Mouse (Mus musculus): ENCODE data around the gene Pik3c2g. TPM values are rescaled to one million over a fixed set of nuclear protein-coding genes. Genes with fewer than 3 reads are reported as not detected.

The Pik3c2g gene
- polyA plus RNA-seq (2014; fragmentation: Nextera tagmentation; extraction: Ambion mirVana): 0.47 and 0.49 TPM in 2 replicates

DNA sequence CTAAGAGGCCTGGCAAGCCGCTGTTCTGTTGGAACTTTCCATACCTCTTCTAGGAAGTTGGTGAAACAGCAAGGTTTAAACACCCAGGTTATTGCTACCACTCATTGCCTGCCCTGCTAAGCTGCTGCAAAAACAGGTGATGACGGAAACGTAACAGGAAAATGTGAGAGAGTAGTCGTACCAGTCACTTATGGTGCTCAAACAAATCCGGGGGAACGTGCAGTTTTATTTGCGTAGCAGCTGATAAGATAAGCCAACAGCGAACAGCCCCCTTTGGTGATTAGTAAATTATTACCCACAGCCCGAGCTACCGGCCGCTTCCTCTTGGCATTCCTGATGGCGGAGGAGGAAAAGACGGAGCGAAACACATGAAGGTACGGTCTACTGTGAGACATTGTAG lies at the start of gene Pik3c2g:
Gene Pik3c2g, plus strand, starts transcription at position 330 of the 400 bp plus-strand sequence.
- H3K9me3 ChIP-seq (ENCODE audit: control insufficient read depth, low read length): no peaks in the 10 kb centered on the region
- no peak within 1 kb of the TSS for H3K4me2 ChIP-seq (replicated peaks; ENCODE audit: low read depth, low read length)
- H3K4me3 ChIP-seq (ENCODE audit: low read depth, low read length): no peak within 1 kb of the TSS
- no peaks in the 10 kb centered on the region for H3K36me3 ChIP-seq (ENCODE audit: control insufficient read depth, insufficient read depth, low read length)
- ATAC-seq (ENCODE audit: low FRiP score) (no peak), DNase-seq (ENCODE audit: low spot score) (no peak)
- no peak within 1 kb of the TSS for H3K9ac ChIP-seq (ENCODE audit: low read depth, low read length)
- H3K27me3 ChIP-seq (ENCODE audit: control insufficient read depth, insufficient read depth, low read length): no peaks in the 10 kb centered on the region
- no peak within 1 kb of the TSS for H3K27ac ChIP-seq (ENCODE audit: low read depth, low read length)
- H3K4me1 ChIP-seq (replicated peaks; ENCODE audit: control insufficient read depth, insufficient read depth, low read length): no peaks in the 10 kb centered on the region
- 73% methylated on average over 15 of the region's 15 CpGs for WGBS

DNA sequence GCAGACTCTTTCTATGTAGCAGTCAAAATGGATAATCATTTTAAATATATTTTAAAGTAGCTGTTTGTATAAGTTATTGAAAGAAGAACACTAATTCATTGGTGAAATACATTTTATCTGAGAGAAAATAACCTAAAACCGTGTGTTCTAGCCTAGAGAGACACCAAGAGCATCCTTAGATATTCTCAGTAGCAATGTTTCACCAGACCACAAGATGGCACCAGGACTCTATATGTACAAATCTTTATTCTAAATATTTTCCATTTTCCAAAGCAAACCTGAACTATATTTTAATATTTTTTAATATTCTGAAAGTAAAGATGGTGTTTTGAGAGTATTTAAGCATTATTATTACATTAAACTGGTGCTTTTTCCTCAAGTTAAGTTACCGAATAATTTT lies 48.6 kb upstream of the Pik3c2g start:
- 62% methylated on average over 2 of the region's 2 CpGs for WGBS
- H3K4me2 ChIP-seq (replicated peaks; ENCODE audit: low read depth, low read length): no peak overlapping the region
- no peak overlapping the region for H3K9ac ChIP-seq (ENCODE audit: low read depth, low read length)
- no peak overlapping the region for H3K27ac ChIP-seq (ENCODE audit: low read depth, low read length)
- no peaks in the 10 kb centered on the region for H3K27me3 ChIP-seq (ENCODE audit: control insufficient read depth, insufficient read depth, low read length)
- H3K4me3 ChIP-seq (ENCODE audit: low read depth, low read length): no peak overlapping the region
- no peaks in the 10 kb centered on the region for H3K36me3 ChIP-seq (ENCODE audit: control insufficient read depth, insufficient read depth, low read length)
- H3K9me3 ChIP-seq (ENCODE audit: control insufficient read depth, low read length): no peaks in the 10 kb centered on the region
- H3K4me1 ChIP-seq (replicated peaks; ENCODE audit: control insufficient read depth, insufficient read depth, low read length): no peaks in the 10 kb centered on the region
- DNase-seq (ENCODE audit: low spot score) (peak; percentile 27), ATAC-seq (ENCODE audit: low FRiP score) (no peak)

- H3K36me3 ChIP-seq (ENCODE audit: control insufficient read depth, insufficient read depth, low read length): no peaks in the 10 kb centered on the region
- no peaks in the 10 kb centered on the region for H3K27me3 ChIP-seq (ENCODE audit: control insufficient read depth, insufficient read depth, low read length)
- H3K4me3 ChIP-seq (ENCODE audit: low read depth, low read length): no peak overlapping the region
- DNase-seq (ENCODE audit: low spot score): no peak
- no peak overlapping the region for H3K27ac ChIP-seq (ENCODE audit: low read depth, low read length)
- no peak overlapping the region for H3K4me2 ChIP-seq (replicated peaks; ENCODE audit: low read depth, low read length)
- WGBS: 81% methylated on average over 7 of the region's 7 CpGs
- H3K4me1 ChIP-seq (replicated peaks; ENCODE audit: control insufficient read depth, insufficient read depth, low read length): no peaks in the 10 kb centered on the region
- ATAC-seq (ENCODE audit: low FRiP score): no peak
- H3K9ac ChIP-seq (ENCODE audit: low read depth, low read length): no peak overlapping the region
- no peaks in the 10 kb centered on the region for H3K9me3 ChIP-seq (ENCODE audit: control insufficient read depth, low read length)
These were observed 31.4 kb upstream of the Pik3c2g start for GRCm38 (mm10) chr6:139555537-139556179.

DNA sequence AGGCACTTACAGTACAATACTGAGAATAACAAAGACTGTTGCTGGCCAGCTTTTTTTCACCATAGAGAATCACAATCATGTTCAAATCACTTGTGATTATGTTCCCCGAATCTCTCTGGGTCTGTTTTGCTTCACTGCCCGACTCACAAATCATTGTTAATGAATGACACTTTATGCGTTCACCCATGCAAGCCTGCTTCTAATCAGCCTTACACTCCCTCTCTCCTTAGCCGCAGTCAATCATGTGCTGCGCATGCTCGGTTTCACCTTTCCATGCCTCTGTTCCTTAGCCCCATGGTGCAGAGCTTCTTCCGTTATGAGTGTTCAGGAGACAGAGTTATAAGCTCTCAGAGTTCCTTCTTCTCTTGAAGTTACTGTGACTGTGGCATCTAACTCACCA lies 17.8 kb upstream of the Pik3c2g start:
- WGBS: 37% methylated on average over 7 of the region's 7 CpGs

DNA sequence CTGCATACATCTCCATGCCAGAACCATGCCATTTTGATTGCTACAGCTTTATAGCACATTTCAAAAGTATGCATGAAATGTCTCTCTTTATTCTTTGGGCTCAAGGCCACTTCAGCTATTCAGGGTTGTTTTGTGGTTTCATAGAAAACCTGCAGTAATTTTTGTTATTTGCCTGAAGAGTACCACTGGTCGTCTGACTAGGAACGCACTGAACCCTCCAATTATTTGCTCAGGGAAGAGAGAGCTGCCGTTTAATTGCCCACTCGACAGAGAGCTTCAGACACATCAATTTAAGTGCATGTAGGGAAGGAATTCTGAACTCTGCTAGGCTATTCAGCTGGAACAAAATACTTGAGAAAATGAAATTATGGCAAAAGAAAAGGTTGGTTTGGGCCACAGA lies 11.2 kb upstream of the Pik3c2g start:
- Histone ChIP-seq H3K27me3 (ENCODE audit: control insufficient read depth, insufficient read depth, low read length) (no peaks in the 10 kb centered on the region), H3K4me1 (replicated peaks; ENCODE audit: control insufficient read depth, insufficient read depth, low read length) (no peaks in the 10 kb centered on the region), H3K4me3 (ENCODE audit: low read depth, low read length) (no peak overlapping the region), H3K9ac (ENCODE audit: low read depth, low read length) (no peak overlapping the region), H3K27ac (ENCODE audit: low read depth, low read length) (no peak overlapping the region), H3K36me3 (ENCODE audit: control insufficient read depth, insufficient read depth, low read length) (no peaks in the 10 kb centered on the region), H3K9me3 (ENCODE audit: control insufficient read depth, low read length) (no peaks in the 10 kb centered on the region), H3K4me2 (replicated peaks; ENCODE audit: low read depth, low read length) (no peak overlapping the region)
- 81% methylated on average over 4 of the region's 4 CpGs for WGBS
- ATAC-seq (ENCODE audit: low FRiP score): no peak
- no peak for DNase-seq (ENCODE audit: low spot score)

More for the DNA sequence above, 17.8 kb upstream of the Pik3c2g start:
- Histone ChIP-seq H3K4me3 (ENCODE audit: low read depth, low read length) (no peak overlapping the region), H3K27ac (ENCODE audit: low read depth, low read length) (no peak overlapping the region), H3K27me3 (ENCODE audit: control insufficient read depth, insufficient read depth, low read length) (no peaks in the 10 kb centered on the region), H3K9me3 (ENCODE audit: control insufficient read depth, low read length) (no peaks in the 10 kb centered on the region), H3K4me1 (replicated peaks; ENCODE audit: control insufficient read depth, insufficient read depth, low read length) (no peaks in the 10 kb centered on the region), H3K9ac (ENCODE audit: low read depth, low read length) (no peak overlapping the region), H3K4me2 (replicated peaks; ENCODE audit: low read depth, low read length) (no peak overlapping the region), H3K36me3 (ENCODE audit: control insufficient read depth, insufficient read depth, low read length) (no peaks in the 10 kb centered on the region)
- DNase-seq (ENCODE audit: low spot score) (peak; percentile 14), ATAC-seq (ENCODE audit: low FRiP score) (peak; percentile 61; the same call in 1 of the 2 replicates)

- ATAC-seq (ENCODE audit: low FRiP score) (no peak), DNase-seq (ENCODE audit: low spot score) (peak; percentile 18)
- Histone ChIP-seq H3K9me3 (ENCODE audit: control insufficient read depth, low read length) (no peaks in the 10 kb centered on the region), H3K36me3 (ENCODE audit: control insufficient read depth, insufficient read depth, low read length) (no peaks in the 10 kb centered on the region), H3K9ac (ENCODE audit: low read depth, low read length) (no peak overlapping the region), H3K4me1 (replicated peaks; ENCODE audit: control insufficient read depth, insufficient read depth, low read length) (no peaks in the 10 kb centered on the region), H3K27me3 (ENCODE audit: control insufficient read depth, insufficient read depth, low read length) (no peaks in the 10 kb centered on the region), H3K4me3 (ENCODE audit: low read depth, low read length) (no peak overlapping the region), H3K27ac (ENCODE audit: low read depth, low read length) (no peak overlapping the region), H3K4me2 (replicated peaks; ENCODE audit: low read depth, low read length) (no peak overlapping the region)
- 74% methylated on average over 10 of the region's 10 CpGs for WGBS
These were observed 10.6 kb upstream of the Pik3c2g start for GRCm38 (mm10) chr6:139576261-139577014.

DNA sequence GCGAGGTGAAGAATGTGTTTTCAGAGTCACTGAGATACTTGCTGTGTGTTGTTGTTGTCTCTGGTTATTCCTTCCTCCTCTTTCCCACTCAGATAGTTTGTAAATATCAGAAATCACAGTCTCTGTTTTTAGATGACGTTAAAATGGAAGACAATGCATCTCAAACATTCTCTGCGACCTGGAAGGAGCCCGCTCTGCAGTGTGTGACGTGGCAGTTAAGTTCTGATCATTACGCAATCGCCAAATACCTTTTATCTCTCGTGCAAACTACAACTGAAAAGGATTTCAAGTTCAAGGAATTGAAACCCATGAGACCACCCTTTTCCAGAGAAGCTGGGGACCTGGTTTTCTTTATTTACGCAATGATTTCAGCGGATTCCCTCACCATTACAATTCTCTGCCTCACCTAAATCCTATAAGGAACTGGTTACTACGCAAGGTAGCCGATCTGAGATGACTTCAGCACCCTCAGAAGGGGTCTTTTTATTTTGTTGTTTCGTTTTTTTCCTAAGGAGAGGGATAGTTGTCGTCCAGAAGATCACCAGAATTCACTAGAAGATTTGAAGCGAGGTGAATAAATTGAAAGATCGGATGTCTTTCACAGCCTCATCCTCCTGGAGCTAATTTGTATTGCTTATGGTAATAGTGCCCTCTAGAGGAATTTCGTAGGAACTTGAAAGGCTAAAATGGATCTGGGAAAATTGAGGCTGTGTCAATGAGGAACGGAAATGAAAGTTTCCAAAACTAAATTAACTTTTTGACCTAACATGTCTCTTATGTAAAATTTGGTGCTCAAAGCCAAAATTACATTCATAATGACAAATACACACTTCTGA lies 9.8 kb upstream of the Pik3c2g start:
- Histone ChIP-seq H3K9me3 (ENCODE audit: control insufficient read depth, low read length) (no peaks in the 10 kb centered on the region), H3K4me3 (ENCODE audit: low read depth, low read length) (no peak overlapping the region), H3K27me3 (ENCODE audit: control insufficient read depth, insufficient read depth, low read length) (no peaks in the 10 kb centered on the region), H3K27ac (ENCODE audit: low read depth, low read length) (no peak overlapping the region), H3K4me2 (replicated peaks; ENCODE audit: low read depth, low read length) (no peak overlapping the region), H3K9ac (ENCODE audit: low read depth, low read length) (no peak overlapping the region), H3K4me1 (replicated peaks; ENCODE audit: control insufficient read depth, insufficient read depth, low read length) (no peaks in the 10 kb centered on the region), H3K36me3 (ENCODE audit: control insufficient read depth, insufficient read depth, low read length) (no peaks in the 10 kb centered on the region)
- 59% methylated on average over 18 of the region's 18 CpGs for WGBS
- DNase-seq (ENCODE audit: low spot score) (peak; percentile 45), ATAC-seq (ENCODE audit: low FRiP score) (peak; percentile 55)

DNA sequence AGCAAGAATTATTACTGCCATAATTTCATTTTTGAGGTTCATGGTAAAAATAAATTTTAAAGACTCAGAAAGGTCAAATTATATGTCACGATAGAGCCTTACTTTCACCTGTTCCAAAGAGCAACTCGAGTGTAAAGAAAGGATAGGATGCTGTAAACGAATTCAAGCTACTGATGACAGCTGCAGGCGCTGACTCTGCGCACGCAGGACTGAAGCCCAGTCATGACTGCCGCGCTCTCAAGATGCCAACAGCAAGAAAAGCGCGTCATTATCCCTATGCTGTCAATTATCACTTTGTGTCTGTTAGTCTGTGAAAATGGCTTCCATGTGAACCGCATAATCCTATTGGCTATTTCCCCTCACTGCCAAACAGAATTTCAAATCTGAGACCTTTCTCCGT lies 457 bp downstream of the Pik3c2g start:
- Histone ChIP-seq H3K9me3 (ENCODE audit: control insufficient read depth, low read length) (no peaks in the 10 kb centered on the region), H3K4me3 (ENCODE audit: low read depth, low read length) (no peak overlapping the region), H3K27ac (ENCODE audit: low read depth, low read length) (no peak overlapping the region), H3K36me3 (ENCODE audit: control insufficient read depth, insufficient read depth, low read length) (no peaks in the 10 kb centered on the region), H3K4me2 (replicated peaks; ENCODE audit: low read depth, low read length) (no peak overlapping the region), H3K9ac (ENCODE audit: low read depth, low read length) (no peak overlapping the region), H3K27me3 (ENCODE audit: control insufficient read depth, insufficient read depth, low read length) (no peaks in the 10 kb centered on the region), H3K4me1 (replicated peaks; ENCODE audit: control insufficient read depth, insufficient read depth, low read length) (no peaks in the 10 kb centered on the region)
- DNase-seq (ENCODE audit: low spot score) (no peak), ATAC-seq (ENCODE audit: low FRiP score) (no peak)
- 82% methylated on average over 12 of the region's 12 CpGs for WGBS

Data from hindbrain, embryonic 11.5 days (tissue).